Mouse (Mus musculus): ENCODE measurements around the gene Hlcs.
A peak's percentile ranks its signal among the peaks of the same experiment; 100 is the strongest.

The Hlcs gene

GRCm38 (mm10) chr16:94096479-94096878, 216.9 kb downstream of the Hlcs start:
- DNase-seq (ENCODE audit: low read depth, low spot score): no peak

DNA sequence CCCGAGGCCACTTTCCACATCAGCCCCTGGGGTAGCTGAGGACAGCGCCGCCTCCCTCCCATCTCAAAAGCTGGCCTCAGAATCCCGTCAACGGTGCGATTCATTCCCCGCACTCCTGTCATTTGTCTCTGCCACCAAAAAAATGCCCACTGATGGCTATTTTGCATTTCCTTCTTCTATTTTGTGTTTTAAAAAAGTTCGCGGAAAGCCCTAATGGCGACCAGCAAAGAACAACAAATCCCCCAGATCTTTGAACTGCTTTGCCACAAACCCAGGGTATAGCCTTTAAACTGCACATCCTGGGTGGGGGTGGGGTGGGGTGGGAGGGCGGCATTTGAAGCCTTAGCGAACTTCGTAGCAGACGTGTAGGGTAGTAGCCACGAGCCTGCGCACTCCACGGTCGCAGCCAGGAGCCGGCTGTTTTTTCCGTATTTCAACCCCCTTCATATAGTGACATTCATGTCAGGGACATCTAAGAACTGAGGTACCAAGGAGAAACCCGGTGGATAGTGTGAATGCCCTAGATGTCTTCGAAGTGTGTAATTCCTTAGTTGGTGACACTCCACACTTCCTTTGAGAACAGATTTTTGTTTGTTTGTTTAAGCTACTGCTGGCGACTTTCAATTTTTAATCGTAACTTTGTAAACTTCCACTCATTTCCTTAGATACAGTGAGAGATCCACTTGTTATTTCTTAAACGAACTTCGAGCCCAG, 218.1 kb downstream of the Hlcs start:
- DNase-seq (ENCODE audit: low read depth, low spot score): no peak

- peak; percentile 51 for DNase-seq (ENCODE audit: low read depth, low spot score)
Observed at GRCm38 (mm10) chr16:94094251-94095108, 218.9 kb downstream of the Hlcs start.

- no peak for DNase-seq (ENCODE audit: low read depth, low spot score)
Observed at GRCm38 (mm10) chr16:94093151-94093863, 220.1 kb downstream of the Hlcs start.

DNA sequence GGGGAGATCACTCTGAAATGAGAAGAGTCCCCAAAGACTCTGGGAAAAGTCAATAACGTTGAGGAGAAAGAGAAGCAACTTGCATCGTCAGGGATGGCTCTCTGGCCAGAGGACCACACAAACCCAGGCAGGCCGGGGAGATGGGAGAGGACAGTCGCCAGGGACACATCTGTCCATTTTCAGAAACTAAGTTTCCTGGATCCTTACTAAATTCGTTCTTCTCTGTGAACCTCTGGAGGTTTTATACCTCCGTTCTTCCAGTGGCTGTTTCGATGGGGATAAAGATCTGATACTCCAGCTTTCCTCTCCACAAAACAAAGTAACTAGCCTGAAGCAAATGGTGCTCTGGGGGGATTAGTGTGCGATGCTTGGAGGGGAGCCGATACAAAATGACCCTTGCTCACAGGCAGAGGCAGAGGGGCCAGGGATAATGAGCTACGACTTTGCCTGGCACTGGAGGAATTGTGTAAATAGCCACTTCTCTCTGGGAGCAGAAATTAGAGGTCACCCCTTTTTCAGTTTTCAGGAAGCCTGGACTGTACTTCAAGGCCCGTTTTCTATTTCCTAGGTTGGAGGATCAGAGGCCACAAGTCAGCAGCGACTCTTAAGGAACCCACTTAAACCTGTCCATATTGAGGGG, 220.7 kb downstream of the Hlcs start:
- no peak for DNase-seq (ENCODE audit: low read depth, low spot score)

GRCm38 (mm10) chr16:94088819-94089692, 224.3 kb downstream of the Hlcs start:
- no peak for DNase-seq (ENCODE audit: low read depth, low spot score)

DNA sequence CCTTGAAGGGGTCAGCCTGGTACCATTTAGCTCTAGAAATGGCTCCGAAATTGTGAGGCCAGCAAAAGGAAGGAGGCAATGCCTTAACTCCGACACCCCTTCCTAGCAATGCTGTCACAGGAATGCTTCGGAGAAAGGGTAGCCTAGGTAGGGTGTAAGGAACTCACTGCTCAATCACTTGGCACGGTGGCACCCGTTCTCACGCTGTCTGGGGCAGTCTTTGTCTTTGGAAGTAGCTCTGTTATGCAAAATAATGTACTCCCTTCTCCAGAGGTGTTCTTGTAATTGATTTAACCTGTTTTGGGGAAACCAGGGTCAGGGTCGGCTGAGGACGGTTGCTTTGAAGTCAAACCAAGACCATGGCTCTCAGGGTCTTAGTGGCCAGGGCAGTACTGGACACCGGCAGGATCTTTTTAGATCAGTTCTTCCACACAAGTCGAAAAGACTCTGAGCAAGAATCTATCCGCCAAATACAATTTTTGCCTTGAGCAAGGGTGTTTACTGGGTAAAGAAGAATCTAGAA, 225.1 kb downstream of the Hlcs start:
- DNase-seq (ENCODE audit: low read depth, low spot score): no peak

GRCm38 (mm10) chr16:94087570-94088225, 225.7 kb downstream of the Hlcs start:
- DNase-seq (ENCODE audit: low read depth, low spot score): no peak

GRCm38 (mm10) chr16:94086701-94087569, 226.4 kb downstream of the Hlcs start:
- DNase-seq (ENCODE audit: low read depth, low spot score): peak; percentile 59

DNA sequence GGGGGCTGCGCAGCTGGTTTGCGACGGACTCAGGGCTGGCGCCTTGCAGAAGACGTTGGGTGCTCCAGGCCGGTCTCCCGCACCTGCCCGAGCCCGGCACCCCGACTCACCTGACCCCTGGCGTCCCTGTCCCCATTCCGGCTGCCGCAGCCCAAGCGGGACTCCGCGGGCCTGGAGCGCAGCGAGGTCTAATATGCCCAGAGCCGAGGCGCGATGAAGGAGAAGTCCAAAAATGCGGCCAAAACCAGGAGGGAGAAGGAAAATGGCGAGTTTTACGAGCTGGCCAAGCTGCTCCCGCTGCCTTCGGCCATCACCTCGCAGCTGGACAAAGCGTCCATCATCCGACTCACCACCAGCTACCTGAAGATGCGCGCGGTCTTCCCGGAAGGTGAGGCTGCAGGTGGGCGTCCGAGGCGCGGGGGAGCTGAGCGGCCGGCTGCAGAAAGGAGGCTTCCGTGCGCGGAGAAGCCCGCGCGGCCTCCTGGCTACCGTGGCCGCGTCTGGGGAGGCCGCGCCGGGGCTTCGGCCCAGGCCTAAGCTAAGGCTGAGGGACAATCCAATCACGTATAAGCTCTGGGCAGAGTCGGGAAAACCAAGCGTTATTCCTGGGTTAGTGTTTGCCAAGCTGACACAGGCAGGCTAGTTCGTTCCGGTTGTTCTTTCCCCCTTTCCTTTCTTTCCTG, 227.6 kb downstream of the Hlcs start:
- peak; percentile 61 for DNase-seq (ENCODE audit: low read depth, low spot score)

- DNase-seq (ENCODE audit: low read depth, low spot score): peak; percentile 60
Observed at GRCm38 (mm10) chr16:94084711-94085602, 228.4 kb downstream of the Hlcs start, which contains the start of gene Sim2. Sim2 (plus strand) TSS chr16:94084931.

DNA sequence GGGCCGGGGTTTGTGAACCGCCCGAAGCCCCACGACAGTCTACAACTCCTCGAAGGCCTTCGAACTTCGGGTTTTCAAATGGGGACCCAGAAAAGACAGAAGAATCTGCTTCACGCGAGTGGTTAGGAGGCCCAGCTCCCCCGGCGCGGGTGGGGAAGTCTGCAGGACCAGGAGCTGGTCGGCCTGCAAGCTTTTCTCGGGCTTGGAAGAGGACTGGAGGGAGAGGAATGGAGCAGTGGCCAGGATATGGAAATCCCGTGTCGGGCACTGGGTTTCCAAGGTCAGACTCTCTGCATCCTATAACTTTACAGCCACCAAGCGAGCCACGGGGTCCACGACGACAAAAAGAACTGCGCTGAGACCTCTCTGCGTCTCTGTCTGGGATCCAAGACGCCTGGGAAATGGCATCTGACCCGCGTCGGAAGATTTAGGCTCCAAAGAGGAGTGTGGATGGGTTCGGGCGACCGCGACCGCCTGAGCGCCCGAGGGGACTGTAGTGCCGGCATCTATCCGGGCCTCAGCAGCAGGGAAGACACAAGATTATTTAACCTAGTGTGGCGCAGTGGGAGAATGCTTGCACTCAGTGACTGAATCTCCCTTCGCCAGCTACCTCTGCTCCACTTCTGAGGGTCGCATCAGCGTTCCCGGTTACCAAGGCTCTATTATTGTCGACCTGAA, 229.4 kb downstream of the Hlcs start:
- DNase-seq (ENCODE audit: low read depth, low spot score): peak; percentile 61

GRCm38 (mm10) chr16:94082960-94083847, 230.2 kb downstream of the Hlcs start:
- peak; percentile 53 for DNase-seq (ENCODE audit: low read depth, low spot score)

GRCm38 (mm10) chr16:94081996-94082708, 231.2 kb downstream of the Hlcs start:
- no peak for DNase-seq (ENCODE audit: low read depth, low spot score)

GRCm38 (mm10) chr16:94081596-94081995, 231.8 kb downstream of the Hlcs start:
- DNase-seq (ENCODE audit: low read depth, low spot score): no peak

Measured in ZHBTc4 (cell line).